Mouse (Mus musculus) stomach, embryonic 14.5 days (tissue): Measurements from ENCODE around the gene Cd9. TPM values are rescaled to one million over a fixed set of nuclear protein-coding genes. Genes with fewer than 3 reads are reported as not detected.

Experiments
- polyA plus RNA-seq: library from polyadenylated mRNA; unstranded; fragments of >200 nt; fragmentation: Nextera tagmentation; extraction: Ambion mirVana; gene quantifications from 2 replicates; pipeline ENCODE4 v1.2.1, GENCODE M21; 2014

Cd9 gene
- polyA plus RNA-seq, 1 experiment from 2014 or later = 286 TPM

Other genes starting within 250 kb of the Cd9 start
- gene Tuba3a, start 208.7 kb downstream of the Cd9 start, polyA plus RNA-seq = 0.17 TPM in 1 of 2 replicates, not detected in the other
- 55.1 and 62.6 TPM in 2 replicates for gene Ltbr, start 180.9 kb downstream of the Cd9 start, polyA plus RNA-seq
- gene Scnn1a, start 174.1 kb downstream of the Cd9 start, polyA plus RNA-seq = 1.3 and 2.6 TPM in 2 replicates
- gene Tnfrsf1a, start 145.4 kb downstream of the Cd9 start, polyA plus RNA-seq = 64.2 and 69.9 TPM in 2 replicates
- gene Plekhg6, start 114.0 kb downstream of the Cd9 start, polyA plus RNA-seq = 1.7 and 2.1 TPM in 2 replicates
- 7.5 and 9.8 TPM in 2 replicates for gene Vwf, start 52.0 kb upstream of the Cd9 start, polyA plus RNA-seq
- gene Ano2, start 195.6 kb upstream of the Cd9 start, polyA plus RNA-seq = 0.09 and 0.24 TPM in 2 replicates